Mouse (Mus musculus): ENCODE data around the gene Defb21. TPM values are rescaled to one million over a fixed set of nuclear protein-coding genes. Genes with fewer than 3 reads are reported as not detected.

Defb21 gene
- not detected in 2 replicates for polyA plus RNA-seq (2015; fragmentation: Nextera tagmentation; extraction: Ambion mirVana)

DNA sequence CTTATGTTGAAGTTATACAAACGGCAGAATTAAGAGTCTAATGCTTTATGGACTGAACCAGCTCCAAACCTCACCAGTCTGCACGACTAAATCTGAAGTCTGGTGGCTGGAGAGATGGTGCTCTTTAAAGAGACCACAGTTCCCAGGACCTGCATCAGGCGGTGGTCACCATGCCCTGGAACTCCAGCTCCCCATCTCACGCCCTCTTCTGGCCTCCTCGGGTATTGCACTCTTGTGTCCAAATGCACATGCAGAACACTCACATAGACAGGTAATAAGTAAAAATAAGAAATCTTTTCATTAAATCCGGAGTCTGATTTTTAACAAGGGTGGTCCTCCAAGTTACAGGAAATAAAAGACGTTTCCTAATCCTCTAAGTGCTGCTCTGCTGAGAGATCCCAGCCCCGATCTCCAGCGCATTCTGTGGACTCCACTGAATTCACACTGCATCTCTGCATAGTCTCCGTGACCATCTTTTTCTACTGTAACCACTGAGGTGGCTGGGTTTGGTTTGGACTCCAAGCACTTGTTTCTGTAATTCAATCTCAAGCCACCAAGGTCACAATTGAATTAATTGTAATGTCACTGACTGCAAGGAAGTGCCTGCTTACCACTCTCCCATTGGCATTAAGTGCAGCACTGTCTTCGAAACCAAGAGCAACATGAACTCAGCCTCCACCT is at the start of gene Defb21:
Gene Defb21, plus strand, starts transcription at position 631 of the 681 bp plus-strand sequence.
- no peaks in the 10 kb centered on the region for H3K36me3 ChIP-seq
- H3K4me1 ChIP-seq = no peaks in the 10 kb centered on the region
- no peak within 1 kb of the TSS for H3K27ac ChIP-seq (replicated peaks)
- no peaks in the 10 kb centered on the region for H3K27me3 ChIP-seq
- no peak within 1 kb of the TSS for H3K4me2 ChIP-seq (replicated peaks)
- no peaks in the 10 kb centered on the region for H3K9me3 ChIP-seq
- no peak within 1 kb of the TSS for H3K4me3 ChIP-seq
- ATAC-seq (replicated peaks) = no peak
- WGBS = 63% methylated on average over 11 of the region's 11 CpGs
- H3K9ac ChIP-seq (replicated peaks) = no peak within 1 kb of the TSS

GRCm38 (mm10) chr2:152539944-152540710 is 32.4 kb upstream of the Defb21 start, which contains the start of gene Defb29:
Gene Defb29 (minus strand): TSS chr2:152540098.
- 60% methylated on average over 13 of the region's 13 CpGs for WGBS
- no peak within 1 kb of the TSS for H3K9ac ChIP-seq (replicated peaks)
- H3K4me1 ChIP-seq = no peaks in the 10 kb centered on the region

GRCm38 (mm10) chr2:152541979-152542378 is 30.6 kb upstream of the Defb21 start:
- Histone ChIP-seq H3K4me3 (no peak overlapping the region), H3K36me3 (no peaks in the 10 kb centered on the region), H3K4me1 (no peaks in the 10 kb centered on the region), H3K9ac (replicated peaks) (no peak overlapping the region), H3K4me2 (replicated peaks) (no peak overlapping the region), H3K27ac (replicated peaks) (no peak overlapping the region), H3K9me3 (no peaks in the 10 kb centered on the region), H3K27me3 (no peaks in the 10 kb centered on the region)
- WGBS = 90% methylated on average over 9 of the region's 9 CpGs
- no peak for ATAC-seq (replicated peaks)

More at GRCm38 (mm10) chr2:152539944-152540710, 32.4 kb upstream of the Defb21 start, which contains the start of gene Defb29:
- Histone ChIP-seq H3K4me2 (replicated peaks) (no peak within 1 kb of the TSS), H3K4me3 (no peak within 1 kb of the TSS), H3K36me3 (no peaks in the 10 kb centered on the region), H3K27ac (replicated peaks) (no peak within 1 kb of the TSS), H3K27me3 (no peaks in the 10 kb centered on the region), H3K9me3 (no peaks in the 10 kb centered on the region)
- no peak for ATAC-seq (replicated peaks)

GRCm38 (mm10) chr2:152542897-152543296 is 29.6 kb upstream of the Defb21 start:
- no peaks in the 10 kb centered on the region for H3K9me3 ChIP-seq
- ATAC-seq (replicated peaks) = no peak
- H3K36me3 ChIP-seq = no peaks in the 10 kb centered on the region
- H3K27ac ChIP-seq (replicated peaks) = no peak overlapping the region
- H3K27me3 ChIP-seq = no peaks in the 10 kb centered on the region
- no peak overlapping the region for H3K4me3 ChIP-seq
- H3K4me1 ChIP-seq = no peaks in the 10 kb centered on the region
- WGBS = 86% methylated on average over 2 of the region's 2 CpGs
- H3K4me2 ChIP-seq (replicated peaks) = no peak overlapping the region
- H3K9ac ChIP-seq (replicated peaks) = no peak overlapping the region

- H3K9ac ChIP-seq (replicated peaks) = no peak overlapping the region
- WGBS = 79% methylated on average over 4 of the region's 4 CpGs
These were observed 29.1 kb upstream of the Defb21 start for GRCm38 (mm10) chr2:152543478-152543877.

DNA sequence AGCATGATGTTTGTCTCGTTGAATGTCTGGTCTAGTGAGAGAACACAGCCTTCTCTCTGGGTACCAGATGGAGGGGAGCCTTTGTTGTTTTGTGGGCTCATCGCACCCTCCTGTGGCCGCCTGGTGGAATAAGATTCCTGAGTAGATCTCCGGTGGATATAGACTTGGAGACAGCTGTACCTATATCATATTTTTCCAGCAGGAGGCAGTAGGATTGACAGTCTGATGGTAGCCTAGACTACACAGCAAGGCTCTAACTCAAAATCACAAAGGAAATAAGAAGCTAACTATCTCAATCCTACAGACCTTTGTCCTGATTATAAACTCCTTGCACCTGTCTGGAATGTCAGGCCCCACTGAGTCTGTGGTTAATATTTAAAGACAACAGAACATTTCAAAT is 27.9 kb upstream of the Defb21 start:
- ATAC-seq (replicated peaks) = peak; percentile 74
- 17% methylated on average over 4 of the region's 4 CpGs for WGBS
- H3K9ac ChIP-seq (replicated peaks) = no peak overlapping the region

More at GRCm38 (mm10) chr2:152543478-152543877, 29.1 kb upstream of the Defb21 start:
- no peaks in the 10 kb centered on the region for H3K36me3 ChIP-seq
- H3K27ac ChIP-seq (replicated peaks) = no peak overlapping the region
- H3K4me1 ChIP-seq = no peaks in the 10 kb centered on the region
- ATAC-seq (replicated peaks) = no peak
- no peak overlapping the region for H3K4me2 ChIP-seq (replicated peaks)
- H3K4me3 ChIP-seq = no peak overlapping the region
- no peaks in the 10 kb centered on the region for H3K9me3 ChIP-seq
- H3K27me3 ChIP-seq = no peaks in the 10 kb centered on the region

DNA sequence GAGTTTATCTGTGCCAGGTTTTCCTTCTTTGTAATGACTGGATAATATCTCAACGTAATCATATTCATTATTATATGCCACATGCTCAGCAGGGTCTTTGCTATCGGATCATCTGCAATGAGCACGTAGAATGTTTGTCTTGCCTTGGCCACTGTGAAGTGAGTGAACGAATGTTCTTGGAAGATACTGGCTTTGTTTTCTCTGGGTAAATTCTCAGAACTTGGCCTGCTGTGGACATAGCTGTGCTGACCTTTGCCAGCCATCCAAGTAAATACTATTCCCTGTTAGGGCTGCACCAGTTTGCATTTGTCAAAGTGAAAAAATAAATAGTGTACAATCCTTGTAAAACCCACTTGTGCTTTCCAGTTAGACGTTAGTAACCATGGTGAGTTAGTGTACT is 24.4 kb upstream of the Defb21 start:
- no peaks in the 10 kb centered on the region for H3K36me3 ChIP-seq
- no peaks in the 10 kb centered on the region for H3K9me3 ChIP-seq
- no peak for ATAC-seq (replicated peaks)
- H3K4me3 ChIP-seq = no peak overlapping the region
- no peak overlapping the region for H3K4me2 ChIP-seq (replicated peaks)
- H3K27me3 ChIP-seq = no peaks in the 10 kb centered on the region
- no peak overlapping the region for H3K27ac ChIP-seq (replicated peaks)
- WGBS = 82% methylated on average over 5 of the region's 5 CpGs
- H3K4me1 ChIP-seq = no peaks in the 10 kb centered on the region
- no peak overlapping the region for H3K9ac ChIP-seq (replicated peaks)

More for the DNA sequence above, 27.9 kb upstream of the Defb21 start:
- Histone ChIP-seq H3K27me3 (no peaks in the 10 kb centered on the region), H3K4me3 (no peak overlapping the region), H3K9me3 (no peaks in the 10 kb centered on the region), H3K4me1 (no peaks in the 10 kb centered on the region), H3K36me3 (no peaks in the 10 kb centered on the region), H3K27ac (replicated peaks) (no peak overlapping the region), H3K4me2 (replicated peaks) (no peak overlapping the region)

DNA sequence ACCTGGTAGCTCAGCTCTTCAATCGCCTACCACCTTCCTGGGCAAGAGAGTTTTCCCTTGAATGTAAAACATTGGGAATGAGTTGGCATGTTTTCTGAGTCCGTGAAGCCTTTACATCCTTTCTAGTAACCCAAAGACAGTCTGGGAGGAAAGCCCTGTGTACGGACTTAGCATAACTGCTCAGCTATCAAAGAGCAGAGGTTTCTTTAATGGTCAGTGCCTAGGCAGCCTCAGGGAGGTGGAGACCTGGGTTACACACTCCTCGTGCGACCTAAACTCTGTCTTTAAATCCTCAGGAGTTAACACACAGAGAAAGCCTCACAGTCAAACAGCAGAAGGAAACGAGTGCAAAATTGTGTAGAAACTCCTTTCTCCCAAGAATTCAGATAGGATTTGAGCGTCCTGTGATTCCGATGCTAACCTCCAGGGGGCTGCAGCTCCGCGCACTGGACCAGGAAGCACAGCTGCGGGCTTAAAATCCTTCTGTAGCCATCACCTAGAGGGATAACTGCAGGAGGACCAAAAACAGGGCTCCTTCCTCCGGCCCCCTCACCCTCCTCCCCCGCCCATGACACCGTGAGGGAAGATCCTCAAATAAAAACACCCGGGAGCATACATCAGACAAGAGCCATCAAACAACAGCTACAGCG is 18.6 kb upstream of the Defb21 start:
- Histone ChIP-seq H3K4me1 (no peaks in the 10 kb centered on the region), H3K4me2 (replicated peaks) (peak overlapping the region; percentile 32), H3K36me3 (no peaks in the 10 kb centered on the region), H3K9me3 (no peaks in the 10 kb centered on the region), H3K9ac (replicated peaks) (no peak overlapping the region), H3K4me3 (no peak overlapping the region), H3K27me3 (no peaks in the 10 kb centered on the region), H3K27ac (replicated peaks) (no peak overlapping the region)
- no peak for ATAC-seq (replicated peaks)
- WGBS = 14% methylated on average over 16 of the region's 16 CpGs

- ATAC-seq (replicated peaks) = no peak
- no peaks in the 10 kb centered on the region for H3K4me1 ChIP-seq
- H3K9me3 ChIP-seq = no peaks in the 10 kb centered on the region
- no peak overlapping the region for H3K4me2 ChIP-seq (replicated peaks)
- H3K27ac ChIP-seq (replicated peaks) = no peak overlapping the region
- no peak overlapping the region for H3K9ac ChIP-seq (replicated peaks)
- 89% methylated on average over 7 of the region's 7 CpGs for WGBS
- H3K27me3 ChIP-seq = no peaks in the 10 kb centered on the region
- no peak overlapping the region for H3K4me3 ChIP-seq
- no peaks in the 10 kb centered on the region for H3K36me3 ChIP-seq
These were observed 15.9 kb upstream of the Defb21 start for GRCm38 (mm10) chr2:152556655-152557054.

DNA sequence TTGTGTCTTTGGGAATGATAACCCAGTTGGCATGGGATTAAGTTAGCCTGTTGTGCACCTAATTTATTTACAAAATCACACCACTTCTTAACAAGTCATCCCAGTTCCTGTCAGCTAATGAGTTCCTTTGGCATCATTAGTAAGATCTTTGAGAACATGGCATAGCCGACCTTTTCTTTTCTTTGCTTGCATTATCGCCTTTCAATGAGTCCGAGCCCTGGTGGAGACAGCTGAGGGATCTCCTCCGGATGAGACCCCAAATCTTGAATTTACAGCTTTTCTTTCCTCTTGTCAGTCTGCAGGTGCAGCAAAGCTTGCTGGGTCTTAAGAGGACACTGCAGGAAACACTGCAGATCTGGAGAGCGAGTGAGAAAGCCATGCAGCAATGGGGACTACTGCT is 3.5 kb upstream of the Defb21 start, which contains the start of gene Gm17416:
Gene Gm17416, plus strand, starts transcription at position 301 of the 400 bp plus-strand sequence.
- ATAC-seq (replicated peaks) = no peak

GRCm38 (mm10) chr2:152569881-152570280 is 2.7 kb upstream of the Defb21 start:
- WGBS = 78% methylated on average over 4 of the region's 4 CpGs
- Histone ChIP-seq H3K27ac (replicated peaks) (no peak overlapping the region), H3K4me1 (no peaks in the 10 kb centered on the region), H3K36me3 (no peaks in the 10 kb centered on the region), H3K4me3 (no peak overlapping the region), H3K9ac (replicated peaks) (no peak overlapping the region), H3K4me2 (replicated peaks) (no peak overlapping the region), H3K27me3 (no peaks in the 10 kb centered on the region), H3K9me3 (no peaks in the 10 kb centered on the region)
- ATAC-seq (replicated peaks) = no peak

More for the DNA sequence above, 3.5 kb upstream of the Defb21 start, which contains the start of gene Gm17416:
- 83% methylated on average over 5 of the region's 5 CpGs for WGBS
- Histone ChIP-seq H3K9ac (replicated peaks) (no peak within 1 kb of the TSS), H3K4me3 (no peak within 1 kb of the TSS), H3K9me3 (no peaks in the 10 kb centered on the region), H3K4me1 (no peaks in the 10 kb centered on the region), H3K4me2 (replicated peaks) (no peak within 1 kb of the TSS), H3K36me3 (no peaks in the 10 kb centered on the region), H3K27ac (replicated peaks) (no peak within 1 kb of the TSS), H3K27me3 (no peaks in the 10 kb centered on the region)

- H3K27ac ChIP-seq (replicated peaks) = no peak overlapping the region
- no peak for ATAC-seq (replicated peaks)
- no peak overlapping the region for H3K4me2 ChIP-seq (replicated peaks)
- 86% methylated on average over 6 of the region's 6 CpGs for WGBS
- no peaks in the 10 kb centered on the region for H3K9me3 ChIP-seq
- no peak overlapping the region for H3K4me3 ChIP-seq
- H3K4me1 ChIP-seq = no peaks in the 10 kb centered on the region
- H3K9ac ChIP-seq (replicated peaks) = no peak overlapping the region
- no peaks in the 10 kb centered on the region for H3K36me3 ChIP-seq
- no peaks in the 10 kb centered on the region for H3K27me3 ChIP-seq
These were observed 2.2 kb upstream of the Defb21 start for GRCm38 (mm10) chr2:152570313-152570712.

All from forebrain, embryonic 15.5 days (tissue).